Mouse (Mus musculus): ENCODE measurements around the gene Slc16a11.

Slc16a11 gene

GRCm38 (mm10) chr11:70265252-70265651 is 52.7 kb downstream of the Slc16a11 start:
- no peak for DNase-seq

GRCm38 (mm10) chr11:70265819-70266218 is 53.3 kb downstream of the Slc16a11 start:
- no peak for DNase-seq
